Mouse (Mus musculus): ENCODE results near the gene Kifc3. TPM values are rescaled to one million over a fixed set of nuclear protein-coding genes. Genes with fewer than 3 reads are reported as not detected.

The Kifc3 gene
- polyA plus RNA-seq, 1 experiment from 2014 or later = 5.2 TPM

DNA sequence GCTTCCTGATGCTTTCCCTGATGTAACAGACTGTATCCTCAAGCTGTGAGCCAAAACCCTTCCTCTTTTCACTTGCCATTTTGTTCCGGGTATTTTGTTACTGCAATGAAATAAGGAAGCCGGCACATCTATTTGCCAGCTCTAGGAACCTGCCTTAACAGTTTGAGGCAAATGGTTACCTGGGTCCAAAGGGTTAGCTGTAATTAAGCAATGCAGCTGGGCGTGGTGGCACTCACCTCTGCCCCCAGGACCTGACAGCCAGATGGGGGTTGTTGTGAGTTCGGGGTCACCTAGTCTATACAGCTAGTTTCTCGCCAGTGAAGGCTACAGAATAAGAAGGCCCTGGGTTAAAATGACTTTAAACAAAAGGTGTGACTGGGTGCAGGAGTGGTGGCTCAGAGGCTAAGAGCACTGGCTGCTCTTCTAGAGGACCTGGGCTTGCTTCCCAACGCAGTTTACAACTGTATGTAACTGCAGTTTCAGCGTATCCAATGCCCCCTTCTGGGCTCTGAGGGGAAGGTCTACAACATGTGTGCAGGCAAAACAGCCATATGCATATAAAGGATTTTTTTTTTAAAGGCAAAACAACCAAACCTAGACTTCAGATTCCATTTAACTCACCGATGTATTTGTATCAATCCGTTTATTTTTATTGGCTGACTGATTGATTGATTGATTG is 11.0 kb downstream of the Kifc3 start:
- no peaks in the 10 kb centered on the region for H3K27me3 ChIP-seq (ENCODE audit: low read depth, poor library complexity, severe bottlenecking)

DNA sequence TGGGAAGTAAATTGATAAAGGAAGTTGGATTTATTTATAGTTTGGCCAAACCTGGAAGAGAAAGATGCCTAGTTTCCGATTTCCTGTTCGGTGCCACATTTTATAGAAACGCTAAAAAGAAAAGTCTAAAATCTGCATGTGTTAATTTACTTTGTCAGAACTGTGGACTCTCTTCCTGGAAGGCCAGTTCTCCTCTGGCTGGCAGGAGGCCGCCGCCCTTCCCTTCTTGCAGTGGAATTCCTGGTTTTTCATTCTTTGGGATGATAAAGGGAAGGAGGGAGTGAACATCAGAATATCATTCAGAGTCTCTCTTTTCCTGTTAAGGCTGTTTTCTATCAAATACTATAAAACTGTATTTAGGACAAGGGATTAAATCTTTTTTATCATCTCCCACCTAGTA is 15.0 kb downstream of the Kifc3 start:
- 84% methylated on average over 5 of the region's 5 CpGs for WGBS
- no peaks in the 10 kb centered on the region for H3K9me3 ChIP-seq (replicated peaks)
- no peak overlapping the region for H3K27ac ChIP-seq (replicated peaks)
- H3K27me3 ChIP-seq (ENCODE audit: low read depth, poor library complexity, severe bottlenecking) = no peaks in the 10 kb centered on the region
- H3K4me3 ChIP-seq = no peak overlapping the region
- peaks cover 8% of the 10 kb centered on the region for H3K4me1 ChIP-seq
- DNase-seq (ENCODE audit: low spot score) = no peak
- H3K36me3 ChIP-seq = no peaks in the 10 kb centered on the region

More for the DNA sequence above, 11.0 kb downstream of the Kifc3 start:
- WGBS = 91% methylated on average over 9 of the region's 9 CpGs
- no peak overlapping the region for H3K27ac ChIP-seq (replicated peaks)
- no peak for DNase-seq (ENCODE audit: low spot score)
- H3K36me3 ChIP-seq = no peaks in the 10 kb centered on the region
- no peaks in the 10 kb centered on the region for H3K9me3 ChIP-seq (replicated peaks)
- no peak overlapping the region for H3K4me3 ChIP-seq
- H3K4me1 ChIP-seq = no peaks in the 10 kb centered on the region

DNA sequence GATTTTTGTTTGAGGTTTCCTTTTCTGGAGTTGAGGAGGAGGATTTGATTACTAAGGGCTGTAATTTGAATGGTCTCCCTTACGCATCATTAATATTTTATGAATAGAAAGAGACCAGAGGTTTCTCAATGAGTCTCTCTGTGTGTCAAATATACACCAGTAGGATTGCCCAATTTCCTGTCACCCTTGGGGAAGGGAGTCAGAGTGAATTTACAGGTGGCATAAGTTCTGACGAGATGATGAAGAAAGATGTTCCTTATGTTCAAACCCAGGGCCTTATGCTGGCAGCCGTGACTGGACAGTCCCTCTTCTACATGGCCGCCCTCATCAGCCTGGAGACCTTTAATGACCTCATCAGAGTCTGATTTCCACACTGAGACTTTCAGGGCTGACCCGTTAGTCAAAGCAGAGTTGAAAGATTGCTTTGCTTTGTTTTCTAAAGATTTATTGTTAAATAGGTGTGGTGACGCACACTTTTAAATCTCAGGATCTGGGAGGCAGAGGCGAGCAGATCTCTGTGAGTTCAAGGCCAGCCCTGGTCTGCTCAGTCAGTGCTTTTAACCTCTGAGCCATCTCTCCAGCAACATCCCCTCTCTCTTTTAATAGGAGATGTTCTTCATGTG is 16.6 kb downstream of the Kifc3 start:
- Histone ChIP-seq H3K4me1 (peaks cover 8% of the 10 kb centered on the region), H3K9me3 (replicated peaks) (no peaks in the 10 kb centered on the region), H3K27me3 (ENCODE audit: low read depth, poor library complexity, severe bottlenecking) (no peaks in the 10 kb centered on the region), H3K4me3 (no peak overlapping the region), H3K36me3 (no peaks in the 10 kb centered on the region), H3K27ac (replicated peaks) (no peak overlapping the region)
- DNase-seq (ENCODE audit: low spot score) = no peak
- 88% methylated on average over 7 of the region's 7 CpGs for WGBS

DNA sequence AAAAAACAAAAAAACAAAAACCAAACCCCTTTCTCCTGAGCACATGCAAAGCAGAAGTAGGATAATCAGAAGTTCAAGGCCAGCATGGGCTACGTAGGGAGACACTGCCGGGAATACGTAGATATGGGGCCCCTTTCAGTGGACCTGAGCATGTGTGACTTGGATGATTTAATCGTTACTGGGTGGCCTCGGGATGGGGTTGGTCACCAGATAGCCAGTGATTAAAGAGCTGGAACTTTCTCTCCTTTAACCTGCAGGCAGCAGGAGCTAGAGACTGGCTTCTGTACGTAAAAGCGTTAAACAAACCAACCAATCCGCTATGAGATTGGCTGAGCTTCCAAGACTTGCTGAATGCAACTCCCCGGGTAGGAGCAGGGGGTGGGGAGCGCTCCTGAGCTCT is 17.5 kb downstream of the Kifc3 start:
- H3K27me3 ChIP-seq (ENCODE audit: low read depth, poor library complexity, severe bottlenecking) = no peaks in the 10 kb centered on the region
- no peaks in the 10 kb centered on the region for H3K36me3 ChIP-seq
- no peak for DNase-seq (ENCODE audit: low spot score)
- H3K4me1 ChIP-seq = peaks cover 8% of the 10 kb centered on the region
- no peak overlapping the region for H3K4me3 ChIP-seq
- WGBS = 35% methylated on average over 10 of the region's 10 CpGs
- no peaks in the 10 kb centered on the region for H3K9me3 ChIP-seq (replicated peaks)
- H3K27ac ChIP-seq (replicated peaks) = 0 out of 2 replicates have a peak overlapping the region, but pooled peaks have one; percentile 33

DNA sequence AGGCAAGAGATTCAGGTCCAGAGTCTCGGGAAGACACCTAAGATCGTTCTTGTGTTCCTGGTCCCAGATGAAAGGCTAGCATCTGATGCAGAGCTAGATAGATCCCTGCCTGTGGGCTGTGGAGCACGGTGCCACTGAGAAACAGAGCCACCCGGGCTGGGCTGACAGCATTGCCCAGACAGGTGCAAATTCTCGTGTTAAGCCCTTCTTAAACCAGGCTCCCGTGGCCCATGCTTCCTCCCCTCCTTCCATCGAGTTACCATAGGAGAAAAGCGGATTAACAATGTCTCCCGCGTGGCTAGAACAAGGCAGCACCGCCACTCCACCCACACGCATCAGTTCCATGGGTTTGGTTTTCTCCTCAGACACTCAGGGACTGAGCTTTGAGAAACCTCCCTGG is 18.4 kb downstream of the Kifc3 start:
- 69% methylated on average over 12 of the region's 12 CpGs for WGBS
- Histone ChIP-seq H3K36me3 (no peaks in the 10 kb centered on the region), H3K27ac (replicated peaks) (no peak overlapping the region), H3K4me3 (no peak overlapping the region), H3K4me1 (peaks cover 8% of the 10 kb centered on the region), H3K27me3 (ENCODE audit: low read depth, poor library complexity, severe bottlenecking) (no peaks in the 10 kb centered on the region), H3K9me3 (replicated peaks) (no peaks in the 10 kb centered on the region)
- no peak for DNase-seq (ENCODE audit: low spot score)

DNA sequence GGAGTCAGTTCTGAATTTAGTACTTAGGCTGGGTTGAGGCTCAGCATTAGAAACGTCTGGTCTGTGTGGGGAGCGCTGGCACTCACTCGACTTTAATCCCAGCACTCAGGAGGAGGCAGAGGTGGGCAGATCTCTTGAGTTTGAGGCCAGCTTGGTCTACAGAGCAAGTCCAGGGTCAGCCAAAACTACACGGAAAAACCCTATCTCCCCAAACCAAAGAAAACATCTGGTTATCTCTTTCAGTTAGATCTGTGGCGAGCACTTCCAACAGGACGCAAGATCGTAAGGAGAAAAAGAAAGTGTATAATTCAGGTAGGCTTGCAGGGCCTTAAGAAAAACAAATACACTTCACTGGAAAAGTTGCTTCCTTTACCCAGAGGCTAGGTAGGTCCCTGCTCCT is 20.8 kb downstream of the Kifc3 start:
- 67% methylated on average over 7 of the region's 7 CpGs for WGBS
- no peak overlapping the region for H3K27ac ChIP-seq (replicated peaks)
- DNase-seq (ENCODE audit: low spot score) = no peak
- no peaks in the 10 kb centered on the region for H3K27me3 ChIP-seq (ENCODE audit: low read depth, poor library complexity, severe bottlenecking)
- H3K4me1 ChIP-seq = peaks cover 14% of the 10 kb centered on the region
- H3K9me3 ChIP-seq (replicated peaks) = no peaks in the 10 kb centered on the region
- no peak overlapping the region for H3K4me3 ChIP-seq
- H3K36me3 ChIP-seq = no peaks in the 10 kb centered on the region

DNA sequence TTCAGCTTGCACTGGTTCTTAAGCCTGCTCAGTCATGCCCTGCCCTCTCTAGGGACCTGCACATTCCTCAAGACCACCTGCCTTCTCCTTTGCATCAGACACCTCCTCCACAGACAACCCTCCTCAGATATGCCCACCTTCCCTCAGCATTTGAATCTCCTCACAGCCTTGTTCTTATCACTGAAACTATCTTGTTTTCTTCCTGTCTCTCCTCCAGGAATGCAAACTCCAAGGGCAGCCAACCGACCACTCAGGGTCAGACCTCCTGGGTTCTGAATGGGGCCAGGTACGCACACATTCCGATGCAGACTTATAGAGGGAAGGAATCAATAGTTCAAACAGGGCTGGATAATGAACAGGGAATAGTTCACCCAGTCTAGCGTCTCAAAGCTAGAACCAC is 24.4 kb downstream of the Kifc3 start:
- no peak overlapping the region for H3K4me3 ChIP-seq
- H3K27me3 ChIP-seq (ENCODE audit: low read depth, poor library complexity, severe bottlenecking) = no peaks in the 10 kb centered on the region
- WGBS = 76% methylated on average over 4 of the region's 4 CpGs
- peaks cover 22% of the 10 kb centered on the region for H3K4me1 ChIP-seq
- no peak overlapping the region for H3K27ac ChIP-seq (replicated peaks)
- no peaks in the 10 kb centered on the region for H3K36me3 ChIP-seq
- DNase-seq (ENCODE audit: low spot score) = no peak
- H3K9me3 ChIP-seq (replicated peaks) = no peaks in the 10 kb centered on the region

DNA sequence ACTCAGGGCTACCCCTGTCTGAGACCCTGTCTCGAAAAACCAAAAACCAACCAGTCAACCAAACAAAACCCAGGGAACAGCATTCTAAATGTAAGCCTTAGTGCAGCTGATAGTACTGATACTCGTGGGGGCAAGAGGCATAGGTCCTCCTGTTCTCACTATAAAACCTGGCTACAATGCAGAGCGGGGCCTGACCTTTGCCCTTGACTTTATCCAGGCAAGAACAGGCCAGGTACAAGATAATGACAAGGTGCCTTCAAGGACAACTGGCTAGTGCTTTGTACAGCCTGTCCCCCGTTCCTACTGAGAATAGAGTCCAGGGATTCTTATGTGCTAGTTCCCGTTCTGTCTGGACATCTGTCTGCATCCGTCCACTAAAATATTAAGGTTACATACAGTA is 25.6 kb downstream of the Kifc3 start:
- Histone ChIP-seq H3K36me3 (no peaks in the 10 kb centered on the region), H3K4me3 (no peak overlapping the region), H3K4me1 (peaks cover 22% of the 10 kb centered on the region), H3K27me3 (ENCODE audit: low read depth, poor library complexity, severe bottlenecking) (no peaks in the 10 kb centered on the region), H3K9me3 (replicated peaks) (no peaks in the 10 kb centered on the region), H3K27ac (replicated peaks) (no peak overlapping the region)
- DNase-seq (ENCODE audit: low spot score) = no peak
- 88% methylated on average over 6 of the region's 6 CpGs for WGBS

DNA sequence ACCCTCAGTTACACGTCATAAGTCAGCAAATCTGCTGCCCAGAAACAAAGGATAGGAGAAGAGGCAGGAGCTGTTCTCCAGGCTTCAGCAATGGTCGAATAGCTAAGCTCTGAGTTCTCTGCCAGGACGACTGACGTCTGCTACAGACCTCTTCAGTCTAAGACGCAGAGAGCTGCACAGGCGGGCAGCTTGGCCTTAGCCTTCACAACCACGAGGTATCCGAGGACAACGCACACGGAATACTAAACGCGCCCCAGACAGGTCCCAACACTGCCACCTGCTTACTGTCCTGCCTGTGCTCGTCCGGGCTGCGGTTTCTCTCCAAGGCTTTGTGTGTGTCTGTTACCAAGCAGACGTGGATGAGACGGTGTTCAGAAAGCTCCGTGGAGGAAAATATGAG is 26.8 kb downstream of the Kifc3 start:
- Histone ChIP-seq H3K36me3 (no peaks in the 10 kb centered on the region), H3K4me3 (no peak overlapping the region), H3K27ac (replicated peaks) (peak overlapping the region; percentile 65), H3K4me1 (peaks cover 22% of the 10 kb centered on the region), H3K9me3 (replicated peaks) (no peaks in the 10 kb centered on the region), H3K27me3 (ENCODE audit: low read depth, poor library complexity, severe bottlenecking) (no peaks in the 10 kb centered on the region)
- DNase-seq (ENCODE audit: low spot score) = peak; percentile 27
- 67% methylated on average over 18 of the region's 18 CpGs for WGBS

DNA sequence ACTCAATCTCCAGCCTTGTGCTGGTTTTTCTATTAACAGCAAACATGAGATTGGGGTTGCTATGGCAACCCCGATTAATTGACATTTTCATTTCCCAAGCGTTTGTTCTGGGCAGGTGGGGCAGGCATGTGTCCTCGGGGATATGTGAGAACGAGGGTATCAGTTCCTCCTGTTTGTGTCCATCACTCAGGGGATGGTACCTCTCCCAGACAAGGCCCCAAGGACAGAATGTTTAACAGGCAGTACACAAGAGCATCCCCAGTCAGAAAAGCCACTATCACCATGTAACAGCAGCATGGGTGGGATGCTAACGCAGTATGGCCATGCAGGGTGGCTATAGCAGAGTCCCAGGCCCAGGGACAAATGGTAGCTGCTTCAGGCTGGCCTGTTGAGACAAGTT is 27.3 kb downstream of the Kifc3 start:
- Histone ChIP-seq H3K9me3 (replicated peaks) (no peaks in the 10 kb centered on the region), H3K36me3 (no peaks in the 10 kb centered on the region), H3K27ac (replicated peaks) (peak overlapping the region; percentile 65; the same call in 1 of the 2 replicates), H3K4me1 (peaks cover 22% of the 10 kb centered on the region), H3K27me3 (ENCODE audit: low read depth, poor library complexity, severe bottlenecking) (no peaks in the 10 kb centered on the region), H3K4me3 (no peak overlapping the region)
- no peak for DNase-seq (ENCODE audit: low spot score)
- WGBS = 75% methylated on average over 5 of the region's 5 CpGs

DNA sequence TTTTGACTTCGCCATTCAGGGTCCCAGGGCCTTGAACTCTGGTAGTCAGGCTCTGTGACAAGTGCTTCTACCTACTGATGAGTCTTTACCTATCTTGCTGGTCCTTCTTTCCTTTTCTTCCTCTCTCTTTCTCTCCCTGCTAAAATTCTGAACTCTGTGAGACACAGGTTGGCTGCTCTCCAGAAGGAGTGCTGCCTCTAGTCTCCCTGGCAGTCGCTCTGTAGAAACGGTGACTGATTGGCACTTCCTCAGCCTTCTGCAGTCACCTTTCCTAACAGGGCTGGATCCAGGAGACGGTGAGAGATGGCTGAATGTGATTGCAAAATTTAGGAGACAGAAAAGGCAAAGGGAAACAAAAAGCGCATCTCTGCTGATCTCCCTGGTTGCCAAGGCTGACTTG is 30.2 kb downstream of the Kifc3 start:
- DNase-seq (ENCODE audit: low spot score) = no peak
- WGBS = 86% methylated on average over 5 of the region's 5 CpGs
- Histone ChIP-seq H3K9me3 (replicated peaks) (no peaks in the 10 kb centered on the region), H3K36me3 (no peaks in the 10 kb centered on the region), H3K27me3 (ENCODE audit: low read depth, poor library complexity, severe bottlenecking) (no peaks in the 10 kb centered on the region), H3K4me3 (no peak overlapping the region), H3K27ac (replicated peaks) (no peak overlapping the region), H3K4me1 (peaks cover 24% of the 10 kb centered on the region)

DNA sequence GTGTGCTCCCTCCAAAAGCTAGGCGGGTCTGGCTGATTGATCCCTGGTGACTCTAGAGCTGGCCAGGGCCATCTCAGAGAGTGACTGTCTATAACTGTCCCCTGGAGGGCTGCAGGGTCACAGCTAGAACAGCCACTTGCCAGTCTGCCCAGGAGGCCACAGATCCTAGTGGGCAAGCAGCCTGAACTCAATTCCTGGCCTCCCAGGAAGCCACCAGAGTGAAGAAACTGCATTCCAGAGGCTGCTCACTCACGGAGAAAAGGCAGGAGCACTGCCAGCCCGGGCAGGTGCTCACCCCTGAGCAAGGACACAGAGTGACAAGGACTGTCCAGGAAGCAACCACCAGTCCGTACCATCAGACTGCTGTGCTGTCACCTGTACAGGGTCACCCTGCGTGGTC is 34.9 kb downstream of the Kifc3 start:
- no peaks in the 10 kb centered on the region for H3K9me3 ChIP-seq (replicated peaks)
- peak overlapping the region; percentile 58 for H3K27ac ChIP-seq (replicated peaks)
- H3K4me1 ChIP-seq = peaks cover 18% of the 10 kb centered on the region
- no peaks in the 10 kb centered on the region for H3K36me3 ChIP-seq
- no peaks in the 10 kb centered on the region for H3K27me3 ChIP-seq (ENCODE audit: low read depth, poor library complexity, severe bottlenecking)
- no peak overlapping the region for H3K4me3 ChIP-seq
- WGBS = 62% methylated on average over 5 of the region's 5 CpGs
- DNase-seq (ENCODE audit: low spot score) = no peak

DNA sequence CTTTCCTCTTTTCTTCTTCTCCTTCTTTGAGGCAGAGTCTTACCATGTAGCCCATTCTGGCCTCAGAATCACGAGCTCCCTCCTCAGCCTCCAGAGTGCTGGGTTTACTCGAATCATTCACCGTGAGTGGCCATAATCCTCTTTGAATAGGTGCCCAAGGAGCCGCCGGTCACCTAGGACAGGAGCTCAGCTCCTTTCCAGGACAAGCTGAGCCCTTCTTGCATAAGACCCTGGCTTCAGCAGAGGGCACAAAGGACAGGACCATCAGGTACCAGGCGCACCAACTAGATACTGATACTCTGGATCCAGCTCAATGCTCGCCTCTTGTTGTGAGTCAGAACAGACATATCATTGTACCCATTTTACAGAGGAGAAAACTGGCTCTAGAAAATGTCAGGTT is 36.2 kb downstream of the Kifc3 start:
- H3K27me3 ChIP-seq (ENCODE audit: low read depth, poor library complexity, severe bottlenecking) = no peaks in the 10 kb centered on the region
- WGBS = 59% methylated on average over 7 of the region's 7 CpGs
- H3K4me1 ChIP-seq = peaks cover 21% of the 10 kb centered on the region
- H3K36me3 ChIP-seq = no peaks in the 10 kb centered on the region
- H3K9me3 ChIP-seq (replicated peaks) = no peaks in the 10 kb centered on the region
- DNase-seq (ENCODE audit: low spot score) = no peak
- H3K27ac ChIP-seq (replicated peaks) = no peak overlapping the region
- H3K4me3 ChIP-seq = no peak overlapping the region

Measured in midbrain, embryonic 10.5 days (tissue).